Mouse (Mus musculus): ENCODE measurements at regions not wholly inside any gene's neighbourhood (a gene's known extent, or its start where the extent isn't known, plus 50 kb on each side); places are given as distances from the start of the nearest gene placed in this dataset.

- Histone ChIP-seq H3K36me3 (ENCODE audit: control insufficient read depth, insufficient read depth) (no peaks in the 10 kb centered on the region), H3K27ac (ENCODE audit: low read length) (no peak overlapping the region), H3K27me3 (replicated peaks; ENCODE audit: control insufficient read depth, insufficient read depth, low read length) (no peaks in the 10 kb centered on the region), H3K4me1 (replicated peaks; ENCODE audit: control insufficient read depth, insufficient read depth, low read length) (no peaks in the 10 kb centered on the region), H3K9me3 (ENCODE audit: control insufficient read depth, low read length) (no peaks in the 10 kb centered on the region), H3K9ac (replicated peaks; ENCODE audit: low read depth, low read length) (no peak overlapping the region), H3K4me3 (replicated peaks; ENCODE audit: low read length) (no peak overlapping the region), H3K4me2 (ENCODE audit: low read length) (no peak overlapping the region)
- ATAC-seq = no peak
- WGBS = 66% methylated on average over 3 of the region's 3 CpGs
These were observed 1041.6 kb upstream of the Got2 start for GRCm38 (mm10) chr8:96929901-96930300.

- no peaks in the 10 kb centered on the region for H3K4me1 ChIP-seq (replicated peaks; ENCODE audit: control insufficient read depth, insufficient read depth, low read length)
- WGBS = 16% methylated on average over 2 of the region's 2 CpGs
- no peaks in the 10 kb centered on the region for H3K36me3 ChIP-seq (ENCODE audit: control insufficient read depth, insufficient read depth)
- H3K4me3 ChIP-seq (replicated peaks; ENCODE audit: low read length) = no peak overlapping the region
- no peaks in the 10 kb centered on the region for H3K9me3 ChIP-seq (ENCODE audit: control insufficient read depth, low read length)
- H3K27ac ChIP-seq (ENCODE audit: low read length) = no peak overlapping the region
- ATAC-seq = no peak
- H3K27me3 ChIP-seq (replicated peaks; ENCODE audit: control insufficient read depth, insufficient read depth, low read length) = no peaks in the 10 kb centered on the region
- H3K4me2 ChIP-seq (ENCODE audit: low read length) = no peak overlapping the region
- no peak overlapping the region for H3K9ac ChIP-seq (replicated peaks; ENCODE audit: low read depth, low read length)
These were observed 992.6 kb upstream of the Got2 start for GRCm38 (mm10) chr8:96880956-96881355.

- Histone ChIP-seq H3K4me3 (replicated peaks; ENCODE audit: low read length) (no peak overlapping the region), H3K36me3 (ENCODE audit: control insufficient read depth, insufficient read depth) (no peaks in the 10 kb centered on the region), H3K27me3 (replicated peaks; ENCODE audit: control insufficient read depth, insufficient read depth, low read length) (no peaks in the 10 kb centered on the region), H3K4me1 (replicated peaks; ENCODE audit: control insufficient read depth, insufficient read depth, low read length) (no peaks in the 10 kb centered on the region), H3K9me3 (ENCODE audit: control insufficient read depth, low read length) (no peaks in the 10 kb centered on the region), H3K27ac (ENCODE audit: low read length) (no peak overlapping the region), H3K9ac (replicated peaks; ENCODE audit: low read depth, low read length) (no peak overlapping the region), H3K4me2 (ENCODE audit: low read length) (no peak overlapping the region)
- WGBS = 88% methylated on average over 6 of the region's 6 CpGs
- no peak for ATAC-seq
These were observed 990.4 kb upstream of the Got2 start for GRCm38 (mm10) chr8:96878793-96879192.

- no peak overlapping the region for H3K9ac ChIP-seq (replicated peaks; ENCODE audit: low read depth, low read length)
- no peak overlapping the region for H3K27ac ChIP-seq (ENCODE audit: low read length)
- WGBS = 94% methylated on average over 4 of the region's 4 CpGs
- H3K4me2 ChIP-seq (ENCODE audit: low read length) = no peak overlapping the region
- no peak overlapping the region for H3K4me3 ChIP-seq (replicated peaks; ENCODE audit: low read length)
- H3K27me3 ChIP-seq (replicated peaks; ENCODE audit: control insufficient read depth, insufficient read depth, low read length) = no peaks in the 10 kb centered on the region
- no peak for ATAC-seq
- H3K4me1 ChIP-seq (replicated peaks; ENCODE audit: control insufficient read depth, insufficient read depth, low read length) = no peaks in the 10 kb centered on the region
- H3K36me3 ChIP-seq (ENCODE audit: control insufficient read depth, insufficient read depth) = no peaks in the 10 kb centered on the region
- H3K9me3 ChIP-seq (ENCODE audit: control insufficient read depth, low read length) = no peaks in the 10 kb centered on the region
These were observed 985.2 kb upstream of the Got2 start for GRCm38 (mm10) chr8:96873465-96874094.

GRCm38 (mm10) chr8:96868178-96869080 is 980.1 kb upstream of the Got2 start:
- WGBS = 14% methylated on average over 1 of the region's 1 CpGs
- Histone ChIP-seq H3K27me3 (replicated peaks; ENCODE audit: control insufficient read depth, insufficient read depth, low read length) (no peaks in the 10 kb centered on the region), H3K36me3 (ENCODE audit: control insufficient read depth, insufficient read depth) (no peaks in the 10 kb centered on the region), H3K9me3 (ENCODE audit: control insufficient read depth, low read length) (no peaks in the 10 kb centered on the region), H3K9ac (replicated peaks; ENCODE audit: low read depth, low read length) (no peak overlapping the region), H3K27ac (ENCODE audit: low read length) (no peak overlapping the region), H3K4me1 (replicated peaks; ENCODE audit: control insufficient read depth, insufficient read depth, low read length) (0 out of 2 replicates have a peak, but pooled peaks cover 2% of the 10 kb centered on the region), H3K4me2 (ENCODE audit: low read length) (no peak overlapping the region), H3K4me3 (replicated peaks; ENCODE audit: low read length) (no peak overlapping the region)
- ATAC-seq = no peak

GRCm38 (mm10) chr8:96864606-96865005 is 976.3 kb upstream of the Got2 start:
- Histone ChIP-seq H3K9me3 (ENCODE audit: control insufficient read depth, low read length) (no peaks in the 10 kb centered on the region), H3K9ac (replicated peaks; ENCODE audit: low read depth, low read length) (no peak overlapping the region), H3K4me2 (ENCODE audit: low read length) (peak overlapping the region; percentile 30), H3K27me3 (replicated peaks; ENCODE audit: control insufficient read depth, insufficient read depth, low read length) (no peaks in the 10 kb centered on the region), H3K4me1 (replicated peaks; ENCODE audit: control insufficient read depth, insufficient read depth, low read length) (0 out of 2 replicates have a peak, but pooled peaks cover 2% of the 10 kb centered on the region), H3K27ac (ENCODE audit: low read length) (peak overlapping the region; percentile 36; the same call in 1 of the 2 replicates), H3K4me3 (replicated peaks; ENCODE audit: low read length) (peak overlapping the region; percentile 4; the same call in 1 of the 2 replicates), H3K36me3 (ENCODE audit: control insufficient read depth, insufficient read depth) (no peaks in the 10 kb centered on the region)
- WGBS = 15% methylated on average over 6 of the region's 6 CpGs
- ATAC-seq = peak; percentile 86

- Histone ChIP-seq H3K4me1 (replicated peaks; ENCODE audit: control insufficient read depth, insufficient read depth, low read length) (0 out of 2 replicates have a peak, but pooled peaks cover 2% of the 10 kb centered on the region), H3K9ac (replicated peaks; ENCODE audit: low read depth, low read length) (no peak overlapping the region), H3K4me3 (replicated peaks; ENCODE audit: low read length) (no peak overlapping the region), H3K27ac (ENCODE audit: low read length) (no peak overlapping the region), H3K36me3 (ENCODE audit: control insufficient read depth, insufficient read depth) (no peaks in the 10 kb centered on the region), H3K4me2 (ENCODE audit: low read length) (no peak overlapping the region), H3K27me3 (replicated peaks; ENCODE audit: control insufficient read depth, insufficient read depth, low read length) (no peaks in the 10 kb centered on the region), H3K9me3 (ENCODE audit: control insufficient read depth, low read length) (no peaks in the 10 kb centered on the region; the same call in 1 of the 2 replicates)
- 55% methylated on average over 2 of the region's 2 CpGs for WGBS
- ATAC-seq = peak; percentile 56
These were observed 972.6 kb upstream of the Got2 start for GRCm38 (mm10) chr8:96860870-96861462.

GRCm38 (mm10) chr8:96843566-96843965 is 955.2 kb upstream of the Got2 start:
- H3K36me3 ChIP-seq (ENCODE audit: control insufficient read depth, insufficient read depth) = no peaks in the 10 kb centered on the region
- no peaks in the 10 kb centered on the region for H3K9me3 ChIP-seq (ENCODE audit: control insufficient read depth, low read length)
- no peak for ATAC-seq
- no peak overlapping the region for H3K4me2 ChIP-seq (ENCODE audit: low read length)
- H3K27ac ChIP-seq (ENCODE audit: low read length) = no peak overlapping the region
- 20% methylated on average over 2 of the region's 2 CpGs for WGBS
- no peak overlapping the region for H3K9ac ChIP-seq (replicated peaks; ENCODE audit: low read depth, low read length)
- H3K4me1 ChIP-seq (replicated peaks; ENCODE audit: control insufficient read depth, insufficient read depth, low read length) = no peaks in the 10 kb centered on the region
- no peaks in the 10 kb centered on the region for H3K27me3 ChIP-seq (replicated peaks; ENCODE audit: control insufficient read depth, insufficient read depth, low read length)
- H3K4me3 ChIP-seq (replicated peaks; ENCODE audit: low read length) = no peak overlapping the region

- Histone ChIP-seq H3K4me2 (ENCODE audit: low read length) (no peak overlapping the region), H3K9me3 (ENCODE audit: control insufficient read depth, low read length) (no peaks in the 10 kb centered on the region), H3K27ac (ENCODE audit: low read length) (no peak overlapping the region), H3K36me3 (ENCODE audit: control insufficient read depth, insufficient read depth) (no peaks in the 10 kb centered on the region), H3K27me3 (replicated peaks; ENCODE audit: control insufficient read depth, insufficient read depth, low read length) (no peaks in the 10 kb centered on the region), H3K4me1 (replicated peaks; ENCODE audit: control insufficient read depth, insufficient read depth, low read length) (no peaks in the 10 kb centered on the region), H3K4me3 (replicated peaks; ENCODE audit: low read length) (no peak overlapping the region), H3K9ac (replicated peaks; ENCODE audit: low read depth, low read length) (no peak overlapping the region)
- WGBS = 10% methylated on average over 3 of the region's 3 CpGs
- ATAC-seq = no peak
These were observed 947.2 kb upstream of the Got2 start for GRCm38 (mm10) chr8:96835532-96835931.
